Mouse (Mus musculus) hematopoietic stem cell, adult 5-6 weeks (primary cell): ENCODE measurements around the gene Serpinb9b. TPM values are rescaled to one million over a fixed set of nuclear protein-coding genes. Genes with fewer than 3 reads are reported as not detected.

Source experiments
- ATAC-seq, 2 experiments: fragments of 125-278 bp in 1 of 2; replicated peaks in 1 of 2; 2 replicates each; pipeline ENCODE4 v1.8.0; 2016 to 2017; ENCODE audit warnings: inconsistent platforms in 2 of 2, mild to moderate bottlenecking in 2 of 2, moderate number of reproducible peaks in 2 of 2, low read depth in 1 of 2, moderate TSS enrichment in 1 of 2; ENCODE audit not compliant: low FRiP score in 2 of 2, poor library complexity in 2 of 2, severe bottlenecking in 2 of 2, insufficient read depth in 1 of 2, low TSS enrichment in 1 of 2
- total RNA-seq: library from RNA; stranded (forward); fragments of 172-1452, 232-1000 nt; gene quantifications from 2 replicates; pipeline ENCODE4 v1.2.3, GENCODE M21; 2017

Gene Serpinb9b
- total RNA-seq, 1 experiment from 2014 or later: not detected

- no peak for ATAC-seq
These were observed 56.6 kb downstream of the Serpinb9b start for GRCm38 (mm10) chr13:33083834-33084233.

DNA sequence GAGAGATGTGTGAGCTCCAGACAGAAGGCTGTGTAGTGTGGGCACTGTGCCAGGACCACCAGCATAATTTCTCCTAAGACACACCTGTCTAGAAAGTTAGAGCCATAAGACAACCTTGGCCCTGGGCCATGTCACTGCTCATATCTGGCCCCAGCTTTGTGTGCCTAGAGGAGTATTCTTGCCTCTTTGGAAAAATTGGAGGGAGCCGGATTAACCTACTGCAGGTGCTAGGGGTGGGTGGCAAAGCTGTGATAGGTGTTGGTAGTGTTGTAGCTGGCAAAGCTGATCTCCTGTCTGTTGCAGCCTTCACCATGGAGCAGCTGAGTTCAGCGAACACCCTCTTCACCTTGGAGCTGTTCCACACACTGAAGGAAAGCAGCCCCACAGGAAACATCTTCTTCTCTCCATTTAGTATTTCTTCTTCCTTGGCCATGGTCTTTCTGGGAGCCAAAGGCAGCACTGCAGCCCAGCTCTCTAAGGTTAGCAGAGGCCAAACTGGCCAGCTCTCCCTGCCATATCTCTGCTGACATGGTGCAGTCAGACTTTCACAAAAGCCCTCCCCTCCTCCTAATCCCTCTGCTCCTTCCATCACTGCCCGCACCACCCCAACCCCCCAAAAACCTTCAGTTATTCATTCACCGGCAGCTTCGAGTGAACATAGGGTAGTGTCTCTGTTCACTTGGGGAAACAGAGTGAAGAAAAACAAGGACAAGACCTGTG is 57.9 kb downstream of the Serpinb9b start:
- ATAC-seq: no peak

GRCm38 (mm10) chr13:33085695-33086432 is 58.6 kb downstream of the Serpinb9b start:
- no peak for ATAC-seq

- no peak for ATAC-seq
These were observed 62.4 kb downstream of the Serpinb9b start for GRCm38 (mm10) chr13:33089566-33089965.

DNA sequence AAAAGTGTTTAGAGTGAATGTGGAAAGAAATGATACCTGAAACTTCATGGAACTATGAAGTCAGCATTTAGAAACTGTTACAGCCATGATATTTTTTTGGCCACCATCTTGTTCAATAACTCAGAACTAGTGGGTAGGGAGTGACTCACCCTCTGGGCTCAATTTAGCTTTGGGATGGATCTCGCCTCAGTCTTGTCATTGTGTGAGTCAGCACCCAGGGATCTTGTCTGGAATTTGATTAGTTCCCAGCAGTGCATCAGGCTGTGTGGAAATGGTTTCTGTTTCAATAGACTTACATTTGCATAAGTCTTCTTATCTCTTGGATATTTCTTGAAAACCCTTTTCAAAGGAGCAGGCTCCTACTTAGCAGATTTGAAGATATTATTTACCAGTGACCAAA is 63.3 kb downstream of the Serpinb9b start:
- no peak for ATAC-seq

GRCm38 (mm10) chr13:33091306-33091705 is 64.1 kb downstream of the Serpinb9b start:
- ATAC-seq: no peak

Other genes starting within 250 kb of the Serpinb9b start
- gene Mylk4, start 243.5 kb upstream of the Serpinb9b start, total RNA-seq: not detected in 2 replicates
- gene Wrnip1, start 225.4 kb upstream of the Serpinb9b start, total RNA-seq: 41.8 and 46.3 TPM in 2 replicates
- gene D930007J09Rik, start 224.6 kb upstream of the Serpinb9b start, total RNA-seq: 1.1 TPM in 1 of 2 replicates, not detected in the other
- gene Serpinb1a, start 176.2 kb upstream of the Serpinb9b start, total RNA-seq: 253 and 288 TPM in 2 replicates
- not detected in 2 replicates for gene Serpinb1c, start 129.2 kb upstream of the Serpinb9b start, total RNA-seq
- 34.6 and 52.6 TPM in 2 replicates for gene Serpinb6b, start 62.2 kb upstream of the Serpinb9b start, total RNA-seq
- gene Serpinb9, start 24.2 kb upstream of the Serpinb9b start, total RNA-seq: 17.5 and 22.2 TPM in 2 replicates
- gene Serpinb1b, start 51.2 kb downstream of the Serpinb9b start, total RNA-seq: not detected in 2 replicates
- gene Serpinb9c, start 132.3 kb downstream of the Serpinb9b start, total RNA-seq: not detected in 2 replicates
- gene Serpinb9d, start 165.5 kb downstream of the Serpinb9b start, total RNA-seq: not detected in 2 replicates
- not detected in 2 replicates for gene Serpinb9e, start 222.2 kb downstream of the Serpinb9b start, total RNA-seq